Mouse (Mus musculus): ENCODE data around the gene Arhgef18. TPM values are rescaled to one million over a fixed set of nuclear protein-coding genes. Genes with fewer than 3 reads are reported as not detected.

Gene Arhgef18
- polyA plus RNA-seq, 1 experiment from 2014 or later = 7.8 TPM

DNA sequence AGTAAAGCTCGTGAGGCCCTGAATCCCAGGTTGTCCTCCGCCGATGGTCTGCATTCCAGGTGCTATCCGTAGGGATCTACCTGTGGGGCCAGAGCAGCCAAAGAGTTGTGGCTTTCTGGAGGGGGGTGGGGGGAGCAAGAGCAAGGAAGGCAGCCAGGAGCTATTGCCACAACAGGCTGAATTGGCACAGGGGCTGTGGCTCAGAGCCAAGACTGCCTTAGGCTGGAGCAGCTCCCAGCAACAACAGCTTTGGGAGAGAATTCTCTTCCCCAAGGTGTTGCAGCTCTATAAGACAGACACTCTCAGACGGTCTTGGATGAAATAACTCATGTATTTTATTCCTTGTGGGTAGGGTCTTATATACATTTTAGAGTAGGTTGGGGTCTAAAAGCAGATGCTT is 25.7 kb upstream of the Arhgef18 start:
- Histone ChIP-seq H3K36me3 (no peaks in the 10 kb centered on the region), H3K9me3 (no peaks in the 10 kb centered on the region), H3K9ac (no peak overlapping the region), H3K27ac (no peak overlapping the region), H3K4me1 (no peaks in the 10 kb centered on the region), H3K27me3 (no peaks in the 10 kb centered on the region), H3K4me2 (no peak overlapping the region), H3K4me3 (no peak overlapping the region)
- ATAC-seq (ENCODE audit: borderline replicate concordance, extremely low read depth, low FRiP score, low TSS enrichment) = no peak
- 80% methylated on average over 5 of the region's 5 CpGs for WGBS

DNA sequence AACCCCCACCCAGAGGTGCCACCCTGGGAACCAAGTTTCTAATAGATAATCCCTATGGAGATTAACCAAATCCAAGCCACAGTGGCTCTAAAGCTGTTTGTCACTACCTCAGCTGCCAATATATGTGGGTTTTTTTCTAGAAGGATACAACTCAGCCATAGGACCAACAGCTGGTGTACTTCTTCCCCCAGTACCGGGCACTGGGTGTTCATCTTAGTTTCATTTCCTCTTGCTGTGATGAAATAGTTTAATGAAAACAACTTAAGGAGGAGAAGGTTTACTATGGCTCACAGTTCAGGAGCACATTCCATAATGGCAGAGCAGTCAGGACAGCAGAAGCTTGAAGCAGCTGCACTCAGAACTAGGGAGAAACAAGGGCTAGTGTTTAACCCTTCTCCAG is 24.7 kb upstream of the Arhgef18 start:
- no peak overlapping the region for H3K4me3 ChIP-seq
- no peak overlapping the region for H3K4me2 ChIP-seq
- no peaks in the 10 kb centered on the region for H3K36me3 ChIP-seq
- no peak for ATAC-seq (ENCODE audit: borderline replicate concordance, extremely low read depth, low FRiP score, low TSS enrichment)
- no peaks in the 10 kb centered on the region for H3K9me3 ChIP-seq
- no peak overlapping the region for H3K9ac ChIP-seq
- no peak overlapping the region for H3K27ac ChIP-seq
- 38% methylated on average over 1 of the region's 1 CpGs for WGBS
- no peaks in the 10 kb centered on the region for H3K4me1 ChIP-seq
- H3K27me3 ChIP-seq = no peaks in the 10 kb centered on the region

DNA sequence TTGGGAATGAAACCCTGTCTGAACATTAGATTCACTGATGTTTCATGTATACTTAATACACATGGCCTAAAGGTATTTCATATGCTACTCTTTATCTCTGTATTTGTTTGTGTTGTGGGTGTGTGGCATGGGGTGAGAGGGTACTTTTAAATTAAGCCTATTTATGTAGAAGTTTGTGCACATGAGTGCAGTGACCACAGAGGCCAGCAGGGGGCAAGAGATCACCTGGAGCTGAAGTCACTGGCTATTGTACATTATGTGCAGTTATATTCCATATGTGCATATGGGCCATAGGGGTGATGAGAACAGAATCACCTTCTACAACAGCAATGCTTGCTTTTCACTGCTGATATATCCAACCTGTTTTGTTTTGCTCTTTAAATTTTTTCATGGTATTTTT is 17.1 kb upstream of the Arhgef18 start:
- Histone ChIP-seq H3K4me2 (no peak overlapping the region), H3K27me3 (no peaks in the 10 kb centered on the region), H3K36me3 (no peaks in the 10 kb centered on the region), H3K4me1 (no peaks in the 10 kb centered on the region), H3K9ac (no peak overlapping the region), H3K9me3 (no peaks in the 10 kb centered on the region), H3K27ac (no peak overlapping the region), H3K4me3 (no peak overlapping the region)
- ATAC-seq (ENCODE audit: borderline replicate concordance, extremely low read depth, low FRiP score, low TSS enrichment) = no peak

DNA sequence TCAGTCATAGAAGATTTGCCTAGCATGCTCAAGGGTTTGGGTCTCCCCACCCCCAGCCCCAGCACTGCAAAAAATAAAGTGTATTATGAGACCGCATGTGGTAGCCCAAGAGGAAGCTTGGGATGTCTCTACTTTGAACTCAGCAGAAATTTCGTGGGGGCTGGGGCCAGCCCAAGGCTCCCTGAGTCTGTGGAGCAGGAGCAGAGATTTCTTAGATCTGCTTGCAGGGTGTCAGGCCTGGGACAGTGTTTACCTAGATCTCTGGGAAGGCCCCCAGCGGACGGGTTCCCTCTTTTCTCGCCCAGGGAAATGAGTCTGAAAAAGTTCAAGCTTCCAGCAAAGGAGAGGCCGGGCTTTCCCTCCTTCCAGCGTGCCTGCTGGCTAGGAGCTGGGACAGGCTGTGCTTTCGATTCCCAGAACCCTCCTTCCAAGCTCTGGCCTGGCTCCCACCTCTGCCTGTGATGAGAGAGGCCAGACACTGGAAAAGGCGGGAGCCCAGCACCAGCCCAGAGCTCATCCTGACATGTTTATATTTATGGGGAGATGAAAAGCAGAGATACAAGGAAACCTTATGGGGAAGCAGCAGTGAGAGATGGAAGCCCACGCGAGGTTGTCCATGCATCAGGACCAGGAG is 16.0 kb upstream of the Arhgef18 start:
- WGBS = 28% methylated on average over 11 of the region's 11 CpGs
- Histone ChIP-seq H3K4me1 (no peaks in the 10 kb centered on the region), H3K9me3 (no peaks in the 10 kb centered on the region), H3K27ac (no peak overlapping the region), H3K36me3 (no peaks in the 10 kb centered on the region), H3K4me2 (no peak overlapping the region), H3K4me3 (no peak overlapping the region), H3K9ac (no peak overlapping the region), H3K27me3 (no peaks in the 10 kb centered on the region)
- 0 out of 2 replicates have a peak, but pooled peaks have one; percentile 55 for ATAC-seq (ENCODE audit: borderline replicate concordance, extremely low read depth, low FRiP score, low TSS enrichment)

DNA sequence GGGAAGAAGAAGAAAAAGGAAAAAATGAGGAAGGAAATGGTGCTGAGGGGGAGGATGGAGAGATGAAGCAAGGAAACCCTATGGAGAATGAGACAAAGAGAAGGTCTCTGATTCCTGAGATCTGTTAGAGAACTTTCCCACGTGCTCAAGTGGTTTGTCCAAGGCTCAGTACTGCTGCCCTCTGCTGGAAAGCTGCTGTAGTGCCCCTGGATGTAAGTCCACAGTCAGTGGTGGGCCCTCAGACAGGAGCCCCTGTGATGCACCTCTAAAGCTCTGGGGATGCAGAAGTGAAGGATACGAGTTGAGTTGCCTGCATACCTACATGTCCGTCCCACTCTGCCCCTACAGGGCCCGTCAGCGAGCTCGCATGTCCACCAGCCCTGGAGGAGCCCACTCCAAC is 5.5 kb upstream of the Arhgef18 start:
- no peaks in the 10 kb centered on the region for H3K36me3 ChIP-seq
- WGBS = 32% methylated on average over 6 of the region's 6 CpGs
- no peak overlapping the region for H3K4me2 ChIP-seq
- no peak overlapping the region for H3K9ac ChIP-seq
- no peaks in the 10 kb centered on the region for H3K27me3 ChIP-seq
- peaks cover 2% of the 10 kb centered on the region for H3K4me1 ChIP-seq
- peak; percentile 37; the same call in 1 of the 2 replicates for ATAC-seq (ENCODE audit: borderline replicate concordance, extremely low read depth, low FRiP score, low TSS enrichment)
- no peak overlapping the region for H3K27ac ChIP-seq
- H3K9me3 ChIP-seq = no peaks in the 10 kb centered on the region
- no peak overlapping the region for H3K4me3 ChIP-seq

DNA sequence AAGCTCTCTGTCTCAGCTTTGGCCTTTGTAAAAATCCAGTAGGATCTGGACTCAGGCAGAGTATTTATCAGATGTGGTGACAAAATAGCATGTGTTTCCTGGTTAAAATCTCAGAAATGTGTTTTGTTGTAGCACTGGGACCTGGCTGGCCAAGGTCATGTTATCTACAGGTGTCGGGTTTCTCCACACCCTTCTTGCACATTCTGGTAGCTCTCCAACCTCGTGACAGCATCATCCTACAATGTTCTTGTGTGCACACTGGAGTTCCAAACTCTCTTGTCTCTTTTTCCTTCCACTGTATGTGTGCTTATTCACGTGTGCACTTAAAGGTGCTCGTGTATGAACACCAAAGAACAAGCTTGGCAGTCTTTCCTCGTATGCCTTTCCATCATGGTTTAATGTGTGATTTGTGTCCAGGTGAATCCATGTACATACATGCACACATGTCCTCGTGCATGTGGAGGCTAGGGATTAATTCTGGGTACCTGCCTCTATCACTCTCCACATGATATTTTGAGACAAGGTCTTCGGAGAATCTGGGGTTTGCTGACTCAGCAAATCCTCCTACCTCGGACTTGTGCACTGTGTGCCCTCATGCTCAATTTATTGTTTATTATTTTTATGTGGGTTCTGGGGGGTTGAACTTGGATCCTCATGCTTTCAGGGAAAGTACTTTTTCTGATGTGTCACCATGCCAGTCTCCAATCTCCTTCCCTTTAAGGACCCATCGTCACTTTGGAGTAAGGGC is 4.0 kb upstream of the Arhgef18 start:
- Histone ChIP-seq H3K9me3 (no peaks in the 10 kb centered on the region), H3K4me2 (no peak overlapping the region), H3K4me3 (no peak overlapping the region), H3K27ac (no peak overlapping the region), H3K36me3 (no peaks in the 10 kb centered on the region), H3K9ac (no peak overlapping the region), H3K4me1 (peaks cover 9% of the 10 kb centered on the region), H3K27me3 (no peaks in the 10 kb centered on the region)
- ATAC-seq (ENCODE audit: borderline replicate concordance, extremely low read depth, low FRiP score, low TSS enrichment) = no peak
- 60% methylated on average over 9 of the region's 9 CpGs for WGBS

DNA sequence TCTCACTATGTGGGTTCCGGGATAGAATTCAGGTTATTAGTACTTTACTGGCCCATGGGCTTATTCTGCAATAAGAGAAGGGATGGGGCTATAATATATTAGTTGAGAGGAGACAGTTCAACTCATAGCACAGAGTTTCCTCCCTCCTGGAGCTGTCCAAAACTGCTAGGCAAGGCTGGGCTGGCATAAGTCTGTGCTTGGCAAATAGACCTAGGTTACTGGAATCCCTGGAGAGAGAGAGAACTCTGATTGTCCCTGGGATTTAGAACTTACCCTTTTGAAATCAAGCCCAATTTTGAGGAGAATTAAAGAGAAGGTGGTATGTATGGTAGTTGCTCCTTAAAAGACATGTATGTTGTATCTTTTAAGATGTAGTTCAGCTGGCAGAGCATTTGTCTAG is 3.3 kb upstream of the Arhgef18 start:
- ATAC-seq (ENCODE audit: borderline replicate concordance, extremely low read depth, low FRiP score, low TSS enrichment) = no peak
- H3K4me1 ChIP-seq = peaks cover 16% of the 10 kb centered on the region
- 77% methylated on average over 1 of the region's 1 CpGs for WGBS
- no peaks in the 10 kb centered on the region for H3K27me3 ChIP-seq
- H3K9me3 ChIP-seq = no peaks in the 10 kb centered on the region
- H3K4me2 ChIP-seq = no peak overlapping the region
- H3K27ac ChIP-seq = no peak overlapping the region
- H3K9ac ChIP-seq = no peak overlapping the region
- no peaks in the 10 kb centered on the region for H3K36me3 ChIP-seq
- H3K4me3 ChIP-seq = no peak overlapping the region

DNA sequence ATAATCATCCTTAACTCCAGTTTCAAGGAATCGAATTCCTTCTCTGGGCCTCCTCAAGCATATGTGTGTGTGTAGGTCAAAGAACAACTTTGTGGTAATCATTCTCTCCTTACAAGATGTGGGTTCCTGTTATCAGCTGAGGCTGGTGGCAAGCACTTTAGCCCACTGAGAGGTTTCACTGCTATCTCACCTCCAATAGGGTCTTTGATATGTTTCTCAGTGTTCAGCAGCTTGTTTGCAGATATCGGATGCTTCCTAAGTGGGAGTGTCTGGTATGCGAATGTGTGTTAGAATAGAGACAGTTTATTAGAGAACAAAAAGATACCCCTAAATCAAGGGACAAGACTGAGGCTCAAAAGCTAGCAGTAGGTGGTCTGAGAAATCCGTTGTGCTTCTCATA is 513 bp upstream of the Arhgef18 start:
- H3K36me3 ChIP-seq = no peaks in the 10 kb centered on the region
- peak overlapping the region; percentile 77 for H3K4me2 ChIP-seq
- no peak for ATAC-seq (ENCODE audit: borderline replicate concordance, extremely low read depth, low FRiP score, low TSS enrichment)
- H3K9ac ChIP-seq = peak overlapping the region; percentile 80
- H3K27me3 ChIP-seq = no peaks in the 10 kb centered on the region
- 35% methylated on average over 4 of the region's 4 CpGs for WGBS
- peak overlapping the region; percentile 84 for H3K4me3 ChIP-seq
- H3K9me3 ChIP-seq = no peaks in the 10 kb centered on the region
- H3K4me1 ChIP-seq = peaks cover 24% of the 10 kb centered on the region
- H3K27ac ChIP-seq = 0 out of 2 replicates have a peak overlapping the region, but pooled peaks have one; percentile 15

DNA sequence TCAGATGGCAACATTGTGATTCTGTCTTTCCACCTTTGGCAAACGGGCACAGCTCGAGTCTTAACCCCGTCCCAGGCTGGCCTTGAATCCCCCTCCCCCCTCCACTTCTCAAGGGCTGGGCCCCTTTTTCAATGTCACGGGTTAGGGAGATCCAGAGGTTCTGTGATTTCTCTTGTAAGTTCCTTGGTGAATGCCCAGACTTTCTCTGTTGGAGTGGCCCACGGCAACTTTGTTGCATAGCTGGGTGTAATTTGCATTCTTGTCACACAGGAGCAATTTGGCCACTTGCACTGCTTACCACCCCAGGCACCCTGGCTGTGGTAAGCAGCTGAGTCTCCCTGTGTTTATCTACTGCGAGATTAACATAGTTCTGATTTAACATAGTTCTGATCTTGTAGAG is 1.8 kb downstream of the Arhgef18 start:
- ATAC-seq (ENCODE audit: borderline replicate concordance, extremely low read depth, low FRiP score, low TSS enrichment) = no peak
- Histone ChIP-seq H3K4me1 (peaks cover 24% of the 10 kb centered on the region), H3K27me3 (no peaks in the 10 kb centered on the region), H3K36me3 (no peaks in the 10 kb centered on the region), H3K27ac (peak overlapping the region; percentile 14), H3K9ac (no peak overlapping the region), H3K9me3 (no peaks in the 10 kb centered on the region), H3K4me3 (no peak overlapping the region), H3K4me2 (peak overlapping the region; percentile 77)
- 24% methylated on average over 6 of the region's 6 CpGs for WGBS

DNA sequence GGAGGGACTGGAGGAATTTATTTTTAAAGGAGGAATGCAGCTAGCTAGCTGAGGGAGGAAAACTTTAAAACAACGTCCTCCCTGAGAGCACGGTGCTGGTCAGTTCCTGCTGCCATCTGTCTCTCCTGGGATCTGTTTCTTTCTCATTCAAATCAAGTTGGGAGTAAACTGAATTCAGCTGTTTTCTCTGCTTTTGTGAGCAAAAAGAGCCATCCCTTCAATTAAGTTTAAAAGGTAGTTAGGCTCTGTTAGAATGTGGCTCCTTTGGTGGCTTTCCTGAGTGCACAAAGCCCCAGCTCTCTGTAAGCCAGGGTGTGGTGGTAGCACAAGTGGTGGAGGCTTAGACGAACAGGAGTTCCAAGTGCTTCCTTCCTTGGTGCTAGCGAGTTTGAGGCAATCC is 2.4 kb downstream of the Arhgef18 start:
- no peaks in the 10 kb centered on the region for H3K9me3 ChIP-seq
- no peak overlapping the region for H3K4me3 ChIP-seq
- H3K27me3 ChIP-seq = no peaks in the 10 kb centered on the region
- H3K4me1 ChIP-seq = peaks cover 24% of the 10 kb centered on the region
- H3K4me2 ChIP-seq = 0 out of 2 replicates have a peak overlapping the region, but pooled peaks have one; percentile 77
- ATAC-seq (ENCODE audit: borderline replicate concordance, extremely low read depth, low FRiP score, low TSS enrichment) = no peak
- 26% methylated on average over 4 of the region's 4 CpGs for WGBS
- no peak overlapping the region for H3K9ac ChIP-seq
- H3K27ac ChIP-seq = no peak overlapping the region; the same call in 1 of the 2 replicates
- no peaks in the 10 kb centered on the region for H3K36me3 ChIP-seq

DNA sequence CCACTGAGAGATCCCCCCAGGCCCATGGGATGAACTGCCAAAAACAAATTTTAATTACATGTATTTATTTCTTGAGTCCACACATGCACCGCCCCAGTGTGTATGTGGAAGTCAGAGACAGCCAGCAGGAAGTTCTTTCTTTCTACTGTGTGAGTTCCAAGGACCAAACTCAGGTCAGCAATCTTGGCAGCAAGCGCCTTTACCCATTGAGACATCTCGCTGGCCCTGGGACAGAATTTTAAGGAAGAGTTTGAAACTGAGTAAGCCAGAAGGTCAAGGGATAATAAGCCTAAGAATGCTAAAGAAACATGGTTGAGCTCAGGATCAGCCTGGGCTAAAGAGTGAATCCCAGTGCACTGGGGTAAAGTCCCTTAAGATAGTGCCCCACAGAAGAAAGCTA is 4.8 kb downstream of the Arhgef18 start:
- Histone ChIP-seq H3K4me3 (no peak overlapping the region), H3K4me1 (peaks cover 19% of the 10 kb centered on the region), H3K27ac (no peak overlapping the region), H3K4me2 (no peak overlapping the region), H3K27me3 (no peaks in the 10 kb centered on the region), H3K9ac (no peak overlapping the region), H3K36me3 (0 out of 2 replicates have a peak, but pooled peaks cover 6% of the 10 kb centered on the region), H3K9me3 (no peaks in the 10 kb centered on the region)
- 82% methylated on average over 3 of the region's 3 CpGs for WGBS
- no peak for ATAC-seq (ENCODE audit: borderline replicate concordance, extremely low read depth, low FRiP score, low TSS enrichment)

DNA sequence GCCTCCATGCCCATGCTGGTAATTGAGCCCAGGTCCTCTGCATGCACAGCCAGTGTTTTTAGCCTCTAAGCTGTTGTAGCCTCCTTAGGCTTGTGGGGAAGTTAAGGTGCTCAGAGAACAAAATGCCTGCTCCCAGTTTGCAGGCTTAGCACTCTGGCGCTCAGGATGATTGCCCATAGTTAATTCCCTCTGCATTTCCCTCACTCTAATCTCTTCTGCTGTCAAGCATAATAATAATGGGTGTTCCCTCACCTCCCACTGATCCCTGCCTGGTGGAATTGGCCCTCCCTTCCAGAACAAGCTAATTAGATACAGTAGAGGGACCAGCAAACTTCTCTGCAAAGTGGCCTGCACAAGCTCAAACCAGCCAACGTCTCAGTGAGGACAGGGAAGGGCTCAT is 7.7 kb downstream of the Arhgef18 start:
- WGBS = 47% methylated on average over 2 of the region's 2 CpGs
- Histone ChIP-seq H3K9me3 (no peaks in the 10 kb centered on the region), H3K4me1 (no peaks in the 10 kb centered on the region), H3K27ac (no peak overlapping the region), H3K4me3 (no peak overlapping the region), H3K36me3 (0 out of 2 replicates have a peak, but pooled peaks cover 6% of the 10 kb centered on the region), H3K4me2 (no peak overlapping the region), H3K27me3 (no peaks in the 10 kb centered on the region), H3K9ac (no peak overlapping the region)
- ATAC-seq (ENCODE audit: borderline replicate concordance, extremely low read depth, low FRiP score, low TSS enrichment) = no peak

Data from lung, embryonic 15.5 days (tissue).